Mouse (Mus musculus) ES-E14 (cell line): ENCODE measurements around the gene Prkch. TPM values are rescaled to one million over a fixed set of nuclear protein-coding genes. Genes with fewer than 3 reads are reported as not detected.

Source experiments
- DNase-seq: peaks from one replicate; pipeline ENCODE4 v3.0.0-alpha.2; 2013; ENCODE audit warnings: low read depth, low spot score
- H3K27ac ChIP-seq: 2 replicates; pipeline ENCODE4 v1.5.1; 2012; ENCODE audit warnings: low read depth, mild to moderate bottlenecking, low read length, moderate library complexity, mixed read lengths; ENCODE audit not compliant: poor library complexity, insufficient read depth, severe bottlenecking
- H3K36me3 ChIP-seq: 2 replicates; pipeline ENCODE4 v1.6.1; 2012; ENCODE audit warnings: mild to moderate bottlenecking, low read length, moderate library complexity, mixed read lengths; ENCODE audit not compliant: control insufficient read depth, poor library complexity, insufficient read depth, severe bottlenecking
- H3K4me1 ChIP-seq, 2 experiments: fragments of 150-350 bp in 1 of 2; sonication (generic) in 1 of 2; 2 replicates each; pipeline ENCODE4 v1.6.1; 2012; ENCODE audit warnings: low read length in 2 of 2, mild to moderate bottlenecking in 1 of 2, mixed read lengths in 1 of 2; ENCODE audit not compliant: control insufficient read depth in 2 of 2, insufficient read depth in 2 of 2, poor library complexity in 1 of 2
- H3K4me3 ChIP-seq, 2 experiments: fragments of 150-350 bp in 1 of 2; sonication (generic) in 1 of 2; 2 replicates each; pipeline ENCODE4 v1.5.1; 2012; ENCODE audit warnings: low read length in 2 of 2, low read depth in 1 of 2, mild to moderate bottlenecking in 1 of 2, mixed read lengths in 1 of 2; ENCODE audit not compliant: insufficient read depth in 1 of 2, poor library complexity in 1 of 2, severe bottlenecking in 1 of 2
- H3K9ac ChIP-seq: 2 replicates; pipeline ENCODE4 v1.6.1; 2012; ENCODE audit warnings: low read depth, mild to moderate bottlenecking, low read length, mixed read lengths; ENCODE audit not compliant: poor library complexity, insufficient read depth, severe bottlenecking
- H3K9me3 ChIP-seq: fragments of 150-350 bp; sonication (generic); 2 replicates; pipeline ENCODE4 v1.6.1; 2012; ENCODE audit warnings: low read depth, mild to moderate bottlenecking, low read length; ENCODE audit not compliant: control insufficient read depth, insufficient read depth
- CHD2 ChIP-seq: IDR thresholded peaks from 2 replicates; pipeline ENCODE4 v1.6.1; 2014; ENCODE audit warnings: mild to moderate bottlenecking, low read depth, low read length, inconsistent platforms
- HCFC1 ChIP-seq: IDR thresholded peaks from 2 replicates; pipeline ENCODE4 v1.6.1; 2012; ENCODE audit warnings: low read length, inconsistent platforms, borderline replicate concordance; ENCODE audit not compliant: insufficient read depth
- MAFK ChIP-seq: IDR thresholded peaks from 2 replicates; pipeline ENCODE4 v1.6.1; 2014; ENCODE audit warnings: mild to moderate bottlenecking, low read depth, low read length, inconsistent platforms; ENCODE audit not compliant: insufficient read depth
- ZC3H11A ChIP-seq: IDR thresholded peaks from 2 replicates; pipeline ENCODE4 v1.6.1; 2012; ENCODE audit warnings: low read depth, mild to moderate bottlenecking, inconsistent platforms, low read length, borderline replicate concordance
- ZNF384 ChIP-seq: IDR thresholded peaks from 2 replicates; pipeline ENCODE4 v1.6.1; 2012; ENCODE audit warnings: low read depth, low read length, inconsistent platforms
- in situ Hi-C, 2 experiments: fragments of 600-800 bp; cut with MboI; formaldehyde crosslinking; loops; one replicate each; pipeline ENCODE4 v1.15.1; 2025; ENCODE audit warnings: low sequenced_read_pairs in 2 of 2, inconsistent platforms in 1 of 2; ENCODE audit not compliant: unreplicated experiment in 2 of 2
- total RNA-seq: library from RNA; depleted of rRNA; stranded (reverse); fragments of 300-350 nt; gene quantifications from 2 replicates; pipeline ENCODE4 v1.2.3, GENCODE M21; 2012

Gene Prkch
- total RNA-seq, 1 experiment = 2.8 TPM

GRCm38 (mm10) chr12:73810903-73811302 lies 226.3 kb downstream of the Prkch start:
- no peak for DNase-seq
- no peak overlapping the region for H3K27ac ChIP-seq
- no peaks in the 10 kb centered on the region for H3K9me3 ChIP-seq
- in situ Hi-C loops = no loop called here
- no peaks in the 10 kb centered on the region for H3K36me3 ChIP-seq
- TF ChIP-seq CHD2 = no peak
- no peak for TF ChIP-seq ZNF384
- no peak for TF ChIP-seq MAFK
- TF ChIP-seq ZC3H11A = no peak
- TF ChIP-seq HCFC1 = no peak
- H3K4me3 ChIP-seq = no peak overlapping the region
- H3K9ac ChIP-seq = no peak overlapping the region
- no peaks in the 10 kb centered on the region for H3K4me1 ChIP-seq

GRCm38 (mm10) chr12:73812198-73812597 lies 227.6 kb downstream of the Prkch start:
- Histone ChIP-seq H3K9me3 (no peaks in the 10 kb centered on the region), H3K9ac (no peak overlapping the region), H3K4me1 (no peaks in the 10 kb centered on the region), H3K27ac (no peak overlapping the region), H3K4me3 (no peak overlapping the region), H3K36me3 (no peaks in the 10 kb centered on the region)
- no peak for DNase-seq
- TF ChIP-seq HCFC1 (no peak), MAFK (no peak), ZC3H11A (no peak), ZNF384 (no peak), CHD2 (no peak)
- in situ Hi-C loops = no loop called here

GRCm38 (mm10) chr12:73813016-73813900 lies 228.7 kb downstream of the Prkch start:
- no peaks in the 10 kb centered on the region for H3K4me1 ChIP-seq
- in situ Hi-C loops = no loop called here
- H3K9me3 ChIP-seq = no peaks in the 10 kb centered on the region
- no peak overlapping the region for H3K9ac ChIP-seq
- H3K4me3 ChIP-seq = no peak overlapping the region
- no peaks in the 10 kb centered on the region for H3K36me3 ChIP-seq
- no peak overlapping the region for H3K27ac ChIP-seq
- no peak for DNase-seq
- no peak for TF ChIP-seq ZC3H11A
- no peak for TF ChIP-seq CHD2
- TF ChIP-seq MAFK = no peak
- no peak for TF ChIP-seq ZNF384
- no peak for TF ChIP-seq HCFC1

- H3K9me3 ChIP-seq = no peaks in the 10 kb centered on the region
- H3K4me1 ChIP-seq = no peaks in the 10 kb centered on the region
- H3K36me3 ChIP-seq = no peaks in the 10 kb centered on the region
- H3K9ac ChIP-seq = no peak overlapping the region
- in situ Hi-C loops = no loop called here
- H3K27ac ChIP-seq = no peak overlapping the region
- no peak for DNase-seq
- no peak overlapping the region for H3K4me3 ChIP-seq
- no peak for TF ChIP-seq HCFC1
- no peak for TF ChIP-seq MAFK
- no peak for TF ChIP-seq ZC3H11A
- TF ChIP-seq ZNF384 = no peak
- TF ChIP-seq CHD2 = no peak
Measured at GRCm38 (mm10) chr12:73814056-73814735, 229.6 kb downstream of the Prkch start.
